In the genomic region with DNA sequence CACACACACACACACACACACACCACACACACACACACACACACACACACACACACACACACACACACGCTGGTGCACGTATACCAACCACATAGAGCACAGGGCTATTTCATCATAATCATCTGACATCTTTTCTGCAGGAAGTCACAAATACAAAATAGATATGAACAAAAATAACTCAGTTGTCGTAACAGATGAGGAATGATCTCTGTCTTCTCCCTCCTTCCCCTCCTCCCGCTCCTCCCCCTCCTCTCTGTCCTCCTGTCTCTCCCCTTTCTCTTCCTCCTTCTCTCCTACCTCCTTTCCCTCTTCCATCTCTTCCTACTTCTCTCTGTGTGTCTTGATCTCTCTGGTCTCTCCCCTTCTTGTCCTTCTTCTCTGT, we compare ENCODE assay signal across 12 mouse cellular contexts.
DNase-seq lines count a peak whose midpoint lies in the region; ATAC-seq and TF ChIP-seq lines count a peak whose summit lies in the region.
"Had no signal": no experiment of that assay in that cellular context is flagged by ENCODE, and none has a peak within 500 bp of the region (broad histone marks: within the 10 kb centered on the region; RNA-seq: fewer than 3 reads in every experiment).

No protein-coding gene starts in this region.

- 60% methylated on average over 4 of the region's 4 CpGs for WGBS in heart, embryonic 14.5 days
- WGBS in stomach, embryonic 15.5 days, result 65% methylated on average over 4 of the region's 4 CpGs
- WGBS in stomach, postnatal 0 days, result 70% methylated on average over 4 of the region's 4 CpGs
- WGBS in liver, embryonic 13.5 days (ENCODE audit: insufficient replicate concordance), result 21% methylated on average over 4 of the region's 4 CpGs

- intact Hi-C loops in heart, postnatal 14 days (cut with DNase I), result no loop called here

- peak overlapping the region; percentile 71 to 74; a peak in 3 of 4 replicates for H3K27ac ChIP-seq in heart, embryonic 14.5 days (replicated peaks in 1 of 2; ENCODE audit: control insufficient read depth in 1 of 2, insufficient read depth in 1 of 2, low read depth in 2 of 2, low read length in 2 of 2)
- H3K27ac ChIP-seq in stomach, embryonic 15.5 days, result peak overlapping the region; percentile 33
- H3K27ac ChIP-seq in stomach, postnatal 0 days (replicated peaks), result no peak overlapping the region
- peak overlapping the region; percentile 94 for H3K27ac ChIP-seq in liver, embryonic 13.5 days
- H3K27ac ChIP-seq: forebrain, embryonic 13.5 days; hindbrain, embryonic 13.5 days; midbrain, embryonic 15.5 days had no signal

- H3K9me3 ChIP-seq in heart, embryonic 14.5 days (ENCODE audit: control insufficient read depth, low read length), result no peaks in the 10 kb centered on the region
- no peaks in the 10 kb centered on the region for H3K9me3 ChIP-seq in stomach, embryonic 15.5 days
- no peaks in the 10 kb centered on the region for H3K9me3 ChIP-seq in stomach, postnatal 0 days (ENCODE audit: control insufficient read depth, low read length)
- H3K9me3 ChIP-seq in liver, embryonic 13.5 days (replicated peaks), result no peaks in the 10 kb centered on the region
- H3K9me3 ChIP-seq: forebrain, embryonic 13.5 days; hindbrain, embryonic 13.5 days; midbrain, embryonic 15.5 days had no signal

- TF ChIP-seq EP300 in stomach, postnatal 0 days (optimal IDR thresholded peaks at IDR 0.05), result no peak

- H3K36me3 ChIP-seq in heart, embryonic 14.5 days (ENCODE audit: control insufficient read depth, insufficient read depth, low read length), result no peaks in the 10 kb centered on the region
- H3K36me3 ChIP-seq in stomach, embryonic 15.5 days, result no peaks in the 10 kb centered on the region
- H3K36me3 ChIP-seq in stomach, postnatal 0 days (ENCODE audit: control insufficient read depth, insufficient read depth, low read length), result no peaks in the 10 kb centered on the region
- no peaks in the 10 kb centered on the region for H3K36me3 ChIP-seq in liver, embryonic 13.5 days
- H3K36me3 ChIP-seq: hindbrain, embryonic 13.5 days; midbrain, embryonic 15.5 days had no signal

- ATAC-seq in heart, embryonic 14.5 days (ENCODE audit: insufficient number of reproducible peaks, insufficient read depth, low FRiP score, low read depth), result no peak
- no peak for ATAC-seq in stomach, embryonic 15.5 days (ENCODE audit: insufficient read depth, low FRiP score, low read depth)
- no peak; the same call in 1 of the 2 replicates for ATAC-seq in stomach, postnatal 0 days (ENCODE audit: low FRiP score, low TSS enrichment)
- no peak for ATAC-seq in liver, embryonic 13.5 days (ENCODE audit: low read depth)
- ATAC-seq: forebrain, embryonic 13.5 days had no signal

- H3K4me3 ChIP-seq in heart, embryonic 14.5 days (ENCODE audit: control insufficient read depth in 1 of 2, insufficient read depth in 1 of 2, low read depth in 1 of 2, low read length in 2 of 2), result no peak overlapping the region
- no peak overlapping the region for H3K4me3 ChIP-seq in stomach, embryonic 15.5 days (replicated peaks)
- H3K4me3 ChIP-seq in stomach, postnatal 0 days (ENCODE audit: low read depth, low read length), result no peak overlapping the region
- H3K4me3 ChIP-seq in liver, embryonic 13.5 days (replicated peaks), result no peak overlapping the region
- H3K4me3 ChIP-seq: forebrain, embryonic 13.5 days; hindbrain, embryonic 13.5 days; midbrain, embryonic 15.5 days had no signal

- no peak overlapping the region for H3K9ac ChIP-seq in heart, embryonic 14.5 days (ENCODE audit: low read length)
- no peak overlapping the region for H3K9ac ChIP-seq in stomach, embryonic 15.5 days
- H3K9ac ChIP-seq in stomach, postnatal 0 days (ENCODE audit: low read length), result no peak overlapping the region
- peak overlapping the region; percentile 73 for H3K9ac ChIP-seq in liver, embryonic 13.5 days
- H3K9ac ChIP-seq: forebrain, embryonic 13.5 days; hindbrain, embryonic 13.5 days; midbrain, embryonic 15.5 days had no signal

- no peak overlapping the region for H3K4me2 ChIP-seq in heart, embryonic 14.5 days (ENCODE audit: low read length)
- H3K4me2 ChIP-seq in stomach, embryonic 15.5 days, result no peak overlapping the region
- no peak overlapping the region for H3K4me2 ChIP-seq in stomach, postnatal 0 days (replicated peaks; ENCODE audit: low read depth)
- H3K4me2 ChIP-seq in liver, embryonic 13.5 days, result peak overlapping the region; percentile 63
- H3K4me2 ChIP-seq: forebrain, embryonic 13.5 days; hindbrain, embryonic 13.5 days; midbrain, embryonic 15.5 days had no signal

- H3K4me1 ChIP-seq in heart, embryonic 14.5 days (ENCODE audit: control insufficient read depth in 2 of 2, insufficient read depth in 2 of 2, low read length in 2 of 2), result peaks cover 4 to 8% of the 10 kb centered on the region in 2 experiments; a peak in 2 of 4 replicates
- H3K4me1 ChIP-seq in stomach, embryonic 15.5 days, result no peaks in the 10 kb centered on the region
- no peaks in the 10 kb centered on the region for H3K4me1 ChIP-seq in stomach, postnatal 0 days (replicated peaks; ENCODE audit: control insufficient read depth, insufficient read depth)
- H3K4me1 ChIP-seq in liver, embryonic 13.5 days (replicated peaks), result peaks cover 82% of the 10 kb centered on the region
- H3K4me1 ChIP-seq: hindbrain, embryonic 13.5 days; midbrain, embryonic 15.5 days had no signal

- DNase-seq in heart, postnatal 14 days, result no peak
- no peak for DNase-seq in stomach, postnatal 0 days (ENCODE audit: low spot score)
- DNase-seq in liver, embryonic 13.5 days, result no peak
- DNase-seq in embryo, embryonic 11 days, result no peak
- DNase-seq in layer of hippocampus, postnatal 14 days (ENCODE audit: low spot score in 2 of 2), result no peak
- no peak for DNase-seq in urinary bladder, postnatal 10 days (ENCODE audit: low spot score)
- DNase-seq: cerebellum, adult 9-11 months had no signal

- no peaks in the 10 kb centered on the region for H3K27me3 ChIP-seq in heart, embryonic 14.5 days (ENCODE audit: control insufficient read depth, insufficient read depth, low read length)
- H3K27me3 ChIP-seq in stomach, embryonic 15.5 days (replicated peaks), result no peaks in the 10 kb centered on the region
- no peaks in the 10 kb centered on the region for H3K27me3 ChIP-seq in stomach, postnatal 0 days (ENCODE audit: control insufficient read depth, insufficient read depth, low read length)
- no peaks in the 10 kb centered on the region for H3K27me3 ChIP-seq in liver, embryonic 13.5 days
- H3K27me3 ChIP-seq: forebrain, embryonic 13.5 days; hindbrain, embryonic 13.5 days; midbrain, embryonic 15.5 days had no signal

- no peak for TF ChIP-seq CTCF in stomach, postnatal 0 days (IDR thresholded peaks at IDR 0.05; ENCODE audit: low read depth)
